Mouse (Mus musculus): Measurements from ENCODE around the gene Nxph1.

Nxph1 gene

DNA sequence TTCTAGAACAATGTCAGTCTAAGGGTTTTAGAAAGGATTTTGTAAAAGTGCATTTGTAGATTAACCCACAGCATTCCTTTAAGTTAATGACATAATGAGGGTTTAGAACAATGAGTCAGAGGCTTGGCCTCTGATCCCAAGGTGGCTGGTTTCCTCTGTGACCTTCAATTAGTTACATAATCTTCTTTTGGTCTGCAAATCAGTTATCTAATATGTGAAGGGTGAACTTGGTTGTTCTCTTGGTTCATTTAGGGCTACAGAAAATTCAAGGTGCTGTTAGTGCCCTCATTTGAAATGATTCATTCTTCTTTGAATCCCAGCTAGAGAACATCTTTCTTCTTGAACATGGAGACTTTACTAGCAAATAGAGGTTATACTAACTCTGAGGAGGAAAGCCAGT is 199.7 kb downstream of the Nxph1 start:
- DNase-seq: no peak

DNA sequence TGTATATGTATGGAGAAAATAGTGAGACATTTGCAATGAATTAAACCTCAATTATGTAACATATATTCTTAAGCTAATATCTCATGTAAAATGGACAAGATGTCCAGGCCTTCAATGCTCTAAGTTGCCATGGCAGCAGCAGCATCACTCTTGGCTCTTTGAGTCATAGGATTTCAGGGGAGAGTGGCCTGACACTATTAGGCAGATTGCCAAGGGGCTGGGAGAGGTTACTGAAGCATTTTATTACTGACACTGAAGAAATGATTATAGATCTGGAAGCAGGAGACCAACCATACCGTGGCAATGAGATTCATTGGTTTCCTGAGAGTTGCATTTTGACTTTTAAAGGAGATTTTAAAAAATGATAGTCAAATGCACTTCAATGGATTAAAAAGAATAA is 201.6 kb downstream of the Nxph1 start:
- no peak for DNase-seq

DNA sequence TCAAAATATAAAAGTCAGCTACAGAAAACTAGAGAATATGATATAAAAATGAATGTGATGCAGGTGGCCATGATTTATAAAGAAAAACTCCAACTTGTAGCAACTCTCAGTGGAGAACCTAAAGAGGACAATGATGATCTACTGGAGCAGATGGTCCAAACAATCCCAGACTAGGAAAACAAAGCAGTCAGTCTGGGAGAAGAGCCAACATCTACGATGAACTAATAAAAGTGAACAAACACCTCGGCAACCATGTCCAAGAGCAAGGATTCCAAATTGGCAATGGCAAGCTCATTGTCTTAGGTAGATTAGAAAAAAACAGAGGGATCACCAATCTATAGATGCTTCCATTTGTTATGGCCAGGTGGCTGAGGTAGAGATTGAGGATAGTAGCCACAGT is 211.0 kb downstream of the Nxph1 start:
- DNase-seq: no peak

DNA sequence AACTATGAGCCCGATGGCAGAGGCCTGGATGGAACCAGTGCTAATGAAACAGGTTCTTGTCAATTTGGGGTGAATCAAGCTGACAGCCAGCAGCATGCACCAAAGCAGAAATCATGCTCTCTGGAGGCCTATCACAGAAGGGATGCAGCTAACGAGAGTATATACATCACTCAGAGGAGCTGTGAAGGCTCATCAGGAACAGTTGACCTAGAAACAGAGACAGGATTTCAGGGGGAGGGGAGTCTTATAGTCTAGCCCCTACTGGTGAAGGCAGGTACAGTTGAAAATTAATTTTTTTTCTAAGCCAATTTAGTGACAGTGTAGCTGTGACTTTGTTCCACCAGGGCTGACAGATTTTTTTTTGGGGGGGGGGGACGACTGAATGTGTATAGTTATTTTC is 234.2 kb downstream of the Nxph1 start:
- no peak for DNase-seq

- no peak for DNase-seq
These were observed 262.5 kb downstream of the Nxph1 start for GRCm38 (mm10) chr6:9210730-9211129.

- DNase-seq: no peak
These were observed 272.7 kb downstream of the Nxph1 start for GRCm38 (mm10) chr6:9220724-9221453.

DNA sequence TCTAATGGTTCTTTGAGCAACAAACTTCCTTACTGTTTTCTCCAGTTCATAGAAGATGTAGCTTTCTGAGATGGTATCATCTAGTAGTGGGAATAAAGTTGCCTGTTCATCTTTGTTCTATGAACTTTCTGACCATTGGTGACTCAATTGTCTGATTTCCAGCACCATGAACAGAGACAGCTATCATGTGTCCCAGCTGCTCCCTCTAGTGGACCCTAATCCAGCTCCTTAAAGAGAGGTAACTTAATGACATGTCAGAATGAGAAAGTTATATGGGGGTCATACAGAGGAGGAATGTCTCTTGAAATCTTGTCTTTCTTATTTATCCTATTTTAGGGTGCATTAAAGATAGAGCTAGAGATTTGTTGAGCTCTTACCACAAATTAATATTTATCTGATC is 286.6 kb downstream of the Nxph1 start:
- DNase-seq: no peak

DNA sequence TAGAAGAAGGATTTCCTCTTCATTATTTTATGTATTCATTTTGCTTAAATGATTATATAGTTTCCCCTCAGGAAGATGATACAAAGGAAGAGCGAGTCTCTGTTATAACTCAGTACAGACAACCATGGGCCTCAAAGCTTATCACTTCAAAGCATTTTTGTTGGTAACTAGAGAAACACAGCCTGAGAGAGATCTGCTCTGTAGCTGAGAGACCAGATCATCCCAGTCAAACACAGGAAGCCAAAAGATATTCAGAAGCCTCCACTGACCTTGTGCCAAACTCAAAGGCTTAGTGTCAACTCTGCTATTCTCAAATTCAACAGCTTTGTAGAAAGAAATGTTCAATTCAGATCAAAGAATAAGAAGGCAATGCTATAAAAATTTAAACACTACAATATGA is 319.8 kb downstream of the Nxph1 start:
- DNase-seq: no peak

Measured in right cerebral cortex, postnatal 25 days (tissue).